Mouse (Mus musculus) limb, embryonic 15.5 days (tissue): ENCODE measurements around the gene Glo1. TPM values are rescaled to one million over a fixed set of nuclear protein-coding genes. Genes with fewer than 3 reads are reported as not detected.

Experiments
- ATAC-seq: fragments of 200-750 bp; cut with Nextera tagmentation; 2 replicates; pipeline ENCODE4 v1.8.0; 2017; ENCODE audit warnings: low read depth, moderate TSS enrichment; ENCODE audit not compliant: insufficient number of reproducible peaks, low FRiP score, low TSS enrichment
- H3K27ac ChIP-seq: fragments of 300-500 bp; sonication (generic); 2 replicates; pipeline ENCODE4 v1.5.1; 2015; ENCODE audit warnings: moderate library complexity, mild to moderate bottlenecking, inconsistent platforms
- H3K27me3 ChIP-seq: fragments of 300-500 bp; sonication (generic); 2 replicates; pipeline ENCODE4 v1.6.1; 2015; ENCODE audit warnings: inconsistent platforms
- H3K36me3 ChIP-seq: fragments of 300-500 bp; sonication (generic); 2 replicates; pipeline ENCODE4 v1.6.1; 2015; ENCODE audit warnings: inconsistent platforms
- H3K4me1 ChIP-seq: fragments of 300-500 bp; sonication (generic); 2 replicates; pipeline ENCODE4 v1.6.1; 2015; ENCODE audit warnings: inconsistent platforms
- H3K4me2 ChIP-seq: fragments of 300-500 bp; sonication (generic); 2 replicates; pipeline ENCODE4 v1.6.1; 2015; ENCODE audit warnings: mild to moderate bottlenecking, inconsistent platforms
- H3K4me3 ChIP-seq: fragments of 300-500 bp; sonication (generic); 2 replicates; pipeline ENCODE4 v1.5.1; 2015; ENCODE audit warnings: mild to moderate bottlenecking, inconsistent platforms
- H3K9ac ChIP-seq: fragments of 300-500 bp; sonication (generic); 2 replicates; pipeline ENCODE4 v1.6.1; 2015; ENCODE audit warnings: inconsistent platforms
- H3K9me3 ChIP-seq: fragments of 300-500 bp; sonication (generic); 2 replicates; pipeline ENCODE4 v1.6.1; 2016; ENCODE audit warnings: inconsistent platforms
- WGBS: fragments of 180-500 bp; shearing (Covaris S2); methylation state at CpG from one replicate; pipeline ENCODE4 v1.1.7; 2015; 5-methylcytosine and 5-hydroxymethylcytosine counted together
- polyA plus RNA-seq: library from polyadenylated mRNA; unstranded; fragments of >200 nt; fragmentation: Nextera tagmentation; extraction: Ambion mirVana; gene quantifications from 2 replicates; pipeline ENCODE4 v1.2.1, GENCODE M21; 2015

The Glo1 gene
- polyA plus RNA-seq, 1 experiment from 2014 or later: 186 TPM

- no peak for ATAC-seq
- Histone ChIP-seq H3K9ac (peak overlapping the region; percentile 79), H3K36me3 (no peaks in the 10 kb centered on the region), H3K4me1 (peaks cover 31% of the 10 kb centered on the region), H3K4me3 (peak overlapping the region; percentile 72), H3K27me3 (no peaks in the 10 kb centered on the region), H3K27ac (peak overlapping the region; percentile 89), H3K4me2 (peak overlapping the region; percentile 51), H3K9me3 (no peaks in the 10 kb centered on the region)
- 20% methylated on average over 18 of the region's 18 CpGs for WGBS
These were observed 15.2 kb downstream of the Glo1 start for GRCm38 (mm10) chr17:30611221-30612074.

GRCm38 (mm10) chr17:30610739-30611138, 15.9 kb downstream of the Glo1 start:
- H3K4me2 ChIP-seq: no peak overlapping the region
- H3K9ac ChIP-seq: no peak overlapping the region
- no peak for ATAC-seq
- 67% methylated on average over 1 of the region's 1 CpGs for WGBS
- no peaks in the 10 kb centered on the region for H3K9me3 ChIP-seq
- no peaks in the 10 kb centered on the region for H3K36me3 ChIP-seq
- no peak overlapping the region for H3K4me3 ChIP-seq
- no peak overlapping the region for H3K27ac ChIP-seq
- H3K27me3 ChIP-seq: no peaks in the 10 kb centered on the region
- H3K4me1 ChIP-seq: peaks cover 37% of the 10 kb centered on the region

- ATAC-seq: no peak
- no peaks in the 10 kb centered on the region for H3K9me3 ChIP-seq
- no peaks in the 10 kb centered on the region for H3K36me3 ChIP-seq
- H3K9ac ChIP-seq: no peak overlapping the region
- H3K4me3 ChIP-seq: 0 out of 2 replicates have a peak overlapping the region, but pooled peaks have one; percentile 4
- no peak overlapping the region for H3K4me2 ChIP-seq
- 92% methylated on average over 5 of the region's 5 CpGs for WGBS
- H3K27ac ChIP-seq: 0 out of 2 replicates have a peak overlapping the region, but pooled peaks have one; percentile 27
- H3K4me1 ChIP-seq: peaks cover 37% of the 10 kb centered on the region
- H3K27me3 ChIP-seq: no peaks in the 10 kb centered on the region
These were observed 16.7 kb downstream of the Glo1 start for GRCm38 (mm10) chr17:30609980-30610307.

GRCm38 (mm10) chr17:30609305-30609979, 17.2 kb downstream of the Glo1 start:
- Histone ChIP-seq H3K9ac (no peak overlapping the region), H3K27me3 (no peaks in the 10 kb centered on the region), H3K4me2 (0 out of 2 replicates have a peak overlapping the region, but pooled peaks have one; percentile 6), H3K27ac (peak overlapping the region; percentile 27; the same call in 1 of the 2 replicates), H3K4me3 (0 out of 2 replicates have a peak overlapping the region, but pooled peaks have one; percentile 4), H3K9me3 (no peaks in the 10 kb centered on the region), H3K36me3 (no peaks in the 10 kb centered on the region), H3K4me1 (peaks cover 37% of the 10 kb centered on the region)
- ATAC-seq: no peak
- 69% methylated on average over 16 of the region's 16 CpGs for WGBS

- H3K36me3 ChIP-seq: peaks cover 14% of the 10 kb centered on the region
- H3K27ac ChIP-seq: 0 out of 2 replicates have a peak overlapping the region, but pooled peaks have one; percentile 29
- no peak overlapping the region for H3K4me3 ChIP-seq
- WGBS: 52% methylated on average over 8 of the region's 8 CpGs
- no peak overlapping the region for H3K9ac ChIP-seq
- no peaks in the 10 kb centered on the region for H3K9me3 ChIP-seq
- no peak overlapping the region for H3K4me2 ChIP-seq
- no peak for ATAC-seq
- H3K4me1 ChIP-seq: peaks cover 42% of the 10 kb centered on the region
- no peaks in the 10 kb centered on the region for H3K27me3 ChIP-seq
These were observed 18.7 kb downstream of the Glo1 start for GRCm38 (mm10) chr17:30607909-30608495.

GRCm38 (mm10) chr17:30607330-30607729, 19.3 kb downstream of the Glo1 start:
- no peaks in the 10 kb centered on the region for H3K27me3 ChIP-seq
- H3K9ac ChIP-seq: no peak overlapping the region
- H3K36me3 ChIP-seq: peaks cover 21% of the 10 kb centered on the region
- H3K9me3 ChIP-seq: no peaks in the 10 kb centered on the region
- H3K4me1 ChIP-seq: peaks cover 42% of the 10 kb centered on the region
- ATAC-seq: no peak
- H3K4me3 ChIP-seq: no peak overlapping the region
- no peak overlapping the region for H3K4me2 ChIP-seq
- H3K27ac ChIP-seq: no peak overlapping the region
- WGBS: 86% methylated on average over 7 of the region's 7 CpGs

- no peak overlapping the region for H3K4me2 ChIP-seq
- no peak overlapping the region for H3K4me3 ChIP-seq
- H3K9ac ChIP-seq: no peak overlapping the region
- H3K27ac ChIP-seq: no peak overlapping the region
- H3K4me1 ChIP-seq: peaks cover 42% of the 10 kb centered on the region
- 78% methylated on average over 8 of the region's 8 CpGs for WGBS
- H3K27me3 ChIP-seq: no peaks in the 10 kb centered on the region
- no peak for ATAC-seq
- peaks cover 28% of the 10 kb centered on the region for H3K36me3 ChIP-seq
- no peaks in the 10 kb centered on the region for H3K9me3 ChIP-seq
These were observed 20.0 kb downstream of the Glo1 start for GRCm38 (mm10) chr17:30606634-30607081.

GRCm38 (mm10) chr17:30606206-30606605, 20.5 kb downstream of the Glo1 start:
- peaks cover 32% of the 10 kb centered on the region for H3K36me3 ChIP-seq
- no peak for ATAC-seq
- H3K27ac ChIP-seq: no peak overlapping the region
- H3K4me1 ChIP-seq: peaks cover 39% of the 10 kb centered on the region
- H3K4me3 ChIP-seq: no peak overlapping the region
- H3K9me3 ChIP-seq: no peaks in the 10 kb centered on the region
- H3K27me3 ChIP-seq: no peaks in the 10 kb centered on the region
- 61% methylated on average over 11 of the region's 11 CpGs for WGBS
- H3K4me2 ChIP-seq: no peak overlapping the region
- H3K9ac ChIP-seq: no peak overlapping the region

GRCm38 (mm10) chr17:30605001-30605400, 21.7 kb downstream of the Glo1 start:
- Histone ChIP-seq H3K27ac (no peak overlapping the region), H3K4me2 (no peak overlapping the region), H3K27me3 (no peaks in the 10 kb centered on the region), H3K4me1 (peaks cover 33% of the 10 kb centered on the region), H3K9ac (no peak overlapping the region), H3K9me3 (no peaks in the 10 kb centered on the region), H3K36me3 (peaks cover 43% of the 10 kb centered on the region), H3K4me3 (no peak overlapping the region)
- ATAC-seq: no peak
- 83% methylated on average over 5 of the region's 5 CpGs for WGBS

- no peak overlapping the region for H3K4me2 ChIP-seq
- 91% methylated on average over 6 of the region's 6 CpGs for WGBS
- no peaks in the 10 kb centered on the region for H3K9me3 ChIP-seq
- peaks cover 28% of the 10 kb centered on the region for H3K4me1 ChIP-seq
- H3K27ac ChIP-seq: no peak overlapping the region
- ATAC-seq: no peak
- peaks cover 48% of the 10 kb centered on the region for H3K36me3 ChIP-seq
- H3K4me3 ChIP-seq: no peak overlapping the region
- no peak overlapping the region for H3K9ac ChIP-seq
- no peaks in the 10 kb centered on the region for H3K27me3 ChIP-seq
These were observed 22.4 kb downstream of the Glo1 start for GRCm38 (mm10) chr17:30604296-30604695.

GRCm38 (mm10) chr17:30602175-30602574, 24.5 kb downstream of the Glo1 start:
- H3K9me3 ChIP-seq: no peaks in the 10 kb centered on the region
- no peak for ATAC-seq
- H3K9ac ChIP-seq: no peak overlapping the region
- peaks cover 67% of the 10 kb centered on the region for H3K36me3 ChIP-seq
- 86% methylated on average over 14 of the region's 14 CpGs for WGBS
- H3K27ac ChIP-seq: no peak overlapping the region
- no peaks in the 10 kb centered on the region for H3K27me3 ChIP-seq
- H3K4me3 ChIP-seq: no peak overlapping the region
- no peak overlapping the region for H3K4me2 ChIP-seq
- peaks cover 14% of the 10 kb centered on the region for H3K4me1 ChIP-seq

GRCm38 (mm10) chr17:30598300-30598699, 28.4 kb downstream of the Glo1 start:
- no peak overlapping the region for H3K9ac ChIP-seq
- H3K27me3 ChIP-seq: no peaks in the 10 kb centered on the region
- no peak for ATAC-seq
- H3K4me3 ChIP-seq: no peak overlapping the region
- no peaks in the 10 kb centered on the region for H3K9me3 ChIP-seq
- H3K4me1 ChIP-seq: no peaks in the 10 kb centered on the region
- peaks cover 86% of the 10 kb centered on the region for H3K36me3 ChIP-seq
- no peak overlapping the region for H3K27ac ChIP-seq
- 87% methylated on average over 5 of the region's 5 CpGs for WGBS
- no peak overlapping the region for H3K4me2 ChIP-seq
